Comparison of ENCODE assay signal across 16 mouse cellular contexts in the genomic region with DNA sequence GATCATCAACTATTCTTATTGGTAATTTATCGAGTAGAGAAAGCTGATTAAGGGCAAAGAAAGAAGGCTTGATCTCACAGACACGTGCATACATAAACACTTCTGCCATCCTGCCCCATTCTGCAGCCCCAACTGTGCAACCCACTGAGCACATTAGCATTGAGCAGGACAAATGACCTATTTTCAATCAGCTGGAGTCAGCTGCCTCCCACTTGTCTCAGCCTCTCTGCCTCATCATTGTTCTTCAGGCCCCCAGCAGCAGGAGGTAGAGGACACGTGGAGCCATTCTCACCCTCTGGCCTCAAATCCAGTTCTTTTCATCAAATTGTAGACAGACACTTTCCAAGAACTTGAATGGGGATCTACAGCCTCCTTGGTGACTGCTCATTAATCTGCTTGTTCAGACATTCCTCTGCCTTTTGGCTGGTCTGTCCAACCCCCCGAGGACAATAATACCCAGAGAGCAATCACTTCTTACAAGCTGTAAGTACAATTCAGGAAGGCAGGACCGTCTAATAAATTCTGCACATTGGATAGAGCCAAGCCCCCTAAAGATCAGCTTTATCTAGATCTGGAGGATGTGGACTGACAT.
A peak's percentile ranks its signal among the peaks of the same experiment; 100 is the strongest.
DNase-seq lines count a peak whose midpoint lies in the region; ATAC-seq and TF ChIP-seq lines count a peak whose summit lies in the region.
"Had no signal": no experiment of that assay in that cellular context is flagged by ENCODE, and none has a peak within 500 bp of the region (broad histone marks: within the 10 kb centered on the region; RNA-seq: fewer than 3 reads in every experiment).

No protein-coding gene starts in this region.

- no peak for TF ChIP-seq CTCF in brain, embryonic 14.5 days (IDR thresholded peaks at IDR 0.05; ENCODE audit: borderline replicate concordance, extremely low read depth, insufficient read depth, insufficient read length)

- H3K4me2 ChIP-seq in embryonic facial prominence, embryonic 14.5 days (ENCODE audit: low read depth, low read length), result no peak overlapping the region
- no peak overlapping the region for H3K4me2 ChIP-seq in neural tube, embryonic 12.5 days (replicated peaks)
- H3K4me2 ChIP-seq: heart, embryonic 13.5 days; limb, embryonic 12.5 days had no signal

- no peaks in the 10 kb centered on the region for H3K4me1 ChIP-seq in embryonic facial prominence, embryonic 14.5 days (ENCODE audit: control insufficient read depth, insufficient read depth, low read length)
- H3K4me1 ChIP-seq in neural tube, embryonic 12.5 days, result 0 out of 2 replicates have a peak, but pooled peaks cover 12% of the 10 kb centered on the region
- H3K4me1 ChIP-seq: heart, embryonic 13.5 days; limb, embryonic 12.5 days had no signal

- no peaks in the 10 kb centered on the region for H3K36me3 ChIP-seq in embryonic facial prominence, embryonic 14.5 days (ENCODE audit: control insufficient read depth, insufficient read depth, low read length)
- no peaks in the 10 kb centered on the region for H3K36me3 ChIP-seq in neural tube, embryonic 12.5 days
- H3K36me3 ChIP-seq: heart, embryonic 13.5 days; limb, embryonic 12.5 days had no signal

- H3K4me3 ChIP-seq in embryonic facial prominence, embryonic 14.5 days (ENCODE audit: low read depth, low read length), result no peak overlapping the region
- no peak overlapping the region for H3K4me3 ChIP-seq in neural tube, embryonic 12.5 days
- H3K4me3 ChIP-seq: erythroblast, embryonic 14.5 days; heart, embryonic 13.5 days; limb, embryonic 12.5 days had no signal

- 33% methylated on average over 5 of the region's 5 CpGs for WGBS in embryonic facial prominence, embryonic 14.5 days
- 5% methylated on average over 5 of the region's 5 CpGs for WGBS in neural tube, embryonic 12.5 days

- TF ChIP-seq POLR2A in brain, embryonic 14.5 days (IDR thresholded peaks at IDR 0.05; ENCODE audit: borderline replicate concordance, extremely low read depth, insufficient read depth, insufficient read length, poor library complexity, severe bottlenecking), result no peak

- ATAC-seq in embryonic facial prominence, embryonic 14.5 days (ENCODE audit: low read depth), result peak; percentile 41; the same call in 1 of the 2 replicates
- peak; percentile 97 for ATAC-seq in neural tube, embryonic 12.5 days (ENCODE audit: low FRiP score, low read depth)
- ATAC-seq: liver, postnatal 0 days had no signal

- H3K9me3 ChIP-seq in embryonic facial prominence, embryonic 14.5 days (ENCODE audit: control insufficient read depth, low read length), result no peaks in the 10 kb centered on the region
- no peaks in the 10 kb centered on the region for H3K9me3 ChIP-seq in neural tube, embryonic 12.5 days
- H3K9me3 ChIP-seq: heart, embryonic 13.5 days; limb, embryonic 12.5 days had no signal

- no peaks in the 10 kb centered on the region for H3K27me3 ChIP-seq in embryonic facial prominence, embryonic 14.5 days (replicated peaks; ENCODE audit: control insufficient read depth, insufficient read depth, low read length)
- H3K27me3 ChIP-seq in neural tube, embryonic 12.5 days (replicated peaks), result 0 out of 2 replicates have a peak, but pooled peaks cover 3% of the 10 kb centered on the region
- H3K27me3 ChIP-seq: heart, embryonic 13.5 days; limb, embryonic 12.5 days had no signal

- no peak overlapping the region for H3K9ac ChIP-seq in embryonic facial prominence, embryonic 14.5 days (ENCODE audit: low read depth, low read length)
- no peak overlapping the region for H3K9ac ChIP-seq in neural tube, embryonic 12.5 days
- H3K9ac ChIP-seq: heart, embryonic 13.5 days; limb, embryonic 12.5 days; liver, postnatal 0 days had no signal

- intact Hi-C loops in left cerebral cortex, postnatal 25 days (cut with DNase I), result no loop called here

- peak; percentile 58 for DNase-seq in brain, embryonic 14.5 days (ENCODE audit: low read depth)
- DNase-seq in embryonic facial prominence, embryonic 14.5 days (ENCODE audit: low spot score), result peak; percentile 23
- peak; percentile 57 for DNase-seq in mesoderm, embryonic 11.5 days (ENCODE audit: low read depth, low spot score)
- no peak for DNase-seq in natural killer cell, adult 2 months (ENCODE audit: low spot score in 2 of 2)
- no peak for DNase-seq in spleen, postnatal 4 days (ENCODE audit: low spot score in 2 of 2)
- no peak for DNase-seq in left cerebral cortex, postnatal 25 days (ENCODE audit: low spot score in 2 of 2)
- DNase-seq: adrenal gland, adult 2 months; gastrocnemius, postnatal 14 days; kidney, postnatal 14 days; liver, postnatal 0 days; lung, postnatal 4 days; thymus, postnatal 25 days had no signal

- no peak overlapping the region for H3K27ac ChIP-seq in embryonic facial prominence, embryonic 14.5 days (replicated peaks; ENCODE audit: low read depth, low read length)
- H3K27ac ChIP-seq in neural tube, embryonic 12.5 days, result no peak overlapping the region
- H3K27ac ChIP-seq: heart, embryonic 13.5 days; limb, embryonic 12.5 days had no signal

Comparison
In these comparisons a context has a peak if more than half of its experiments do, and no peak if none do; other contexts are left out.
1. DNase-seq: peak in brain, embryonic 14.5 days (single experiment), embryonic facial prominence, embryonic 14.5 days (single experiment) and mesoderm, embryonic 11.5 days (single experiment); none in natural killer cell, adult 2 months (0 of 2), spleen, postnatal 4 days (0 of 2) and left cerebral cortex, postnatal 25 days (0 of 2).